Mouse (Mus musculus) heart, adult 2 months (tissue): ENCODE data around the gene Hspb11.

Experiments
- CTCF ChIP-seq: fragments of 200-600 bp; IDR thresholded peaks from 2 replicates; pipeline ENCODE4 v1.8.1; 2022; ENCODE audit warnings: antibody characterized with exemption, mild to moderate bottlenecking, moderate library complexity
- EP300 ChIP-seq: fragments of 200-500 bp; IDR thresholded peaks from 2 replicates; pipeline ENCODE4 v1.6.1; 2011; ENCODE audit warnings: low read depth, low read length, control low read depth; ENCODE audit not compliant: insufficient read depth
- POLR2A ChIP-seq: fragments of 200-500 bp; IDR thresholded peaks from 2 replicates; pipeline ENCODE4 v1.6.1; 2011; ENCODE audit warnings: mild to moderate bottlenecking, low read depth, low read length, control low read depth; ENCODE audit not compliant: insufficient read depth

DNA sequence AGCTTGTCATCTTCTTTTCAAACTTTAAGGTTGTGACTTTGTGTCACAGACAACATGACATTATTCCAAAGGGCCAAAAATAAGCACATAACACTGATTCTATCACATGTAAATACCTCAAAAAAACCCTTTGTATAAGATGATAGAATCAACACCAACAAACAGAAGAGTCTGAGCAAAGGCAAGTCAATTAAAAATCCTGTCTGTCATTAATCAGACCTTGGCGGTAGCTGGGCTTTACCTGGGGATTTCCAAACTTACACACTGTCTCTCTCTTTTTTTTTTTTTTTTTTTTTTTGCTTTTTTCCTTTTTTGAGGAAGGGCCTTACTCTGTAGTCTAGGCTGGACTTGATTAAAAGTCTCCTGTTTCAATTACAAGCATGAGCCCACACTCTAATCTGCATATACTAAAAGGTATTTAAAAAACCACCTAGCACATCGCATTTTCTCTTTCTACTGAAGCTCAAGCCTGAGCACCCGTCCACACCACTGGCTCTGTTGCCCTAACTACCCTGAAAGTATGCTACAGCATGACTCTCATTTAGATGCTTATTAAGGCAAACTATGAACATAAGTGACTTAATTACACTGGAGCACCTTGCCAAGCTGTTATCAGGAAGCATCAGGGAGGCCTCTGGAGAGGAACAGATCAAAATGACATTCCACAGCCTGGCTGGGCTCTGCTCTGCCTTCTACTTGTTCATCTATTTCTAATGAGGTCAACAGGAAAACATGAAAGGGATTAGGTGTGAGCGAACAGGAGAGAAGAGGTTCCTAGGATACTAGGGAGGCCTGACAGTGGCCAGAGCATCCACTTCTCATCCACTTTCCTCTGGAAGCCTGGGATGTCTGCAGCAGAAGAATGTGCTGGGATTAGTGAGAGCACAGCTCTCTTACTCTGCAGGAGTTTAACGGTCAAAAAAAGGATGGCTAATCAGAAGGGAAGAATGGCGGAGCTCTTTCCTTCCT is 9.7 kb upstream of the Hspb11 start:
- no peak for TF ChIP-seq POLR2A
- TF ChIP-seq CTCF: no peak
- no peak for TF ChIP-seq EP300
